Mouse (Mus musculus) heart, adult 11 months (tissue): ENCODE results near the gene Homer1.

ENCODE experiments used
- DNase-seq: peaks from one replicate; pipeline ENCODE4 v3.0.0; 2022

The Homer1 gene

DNA sequence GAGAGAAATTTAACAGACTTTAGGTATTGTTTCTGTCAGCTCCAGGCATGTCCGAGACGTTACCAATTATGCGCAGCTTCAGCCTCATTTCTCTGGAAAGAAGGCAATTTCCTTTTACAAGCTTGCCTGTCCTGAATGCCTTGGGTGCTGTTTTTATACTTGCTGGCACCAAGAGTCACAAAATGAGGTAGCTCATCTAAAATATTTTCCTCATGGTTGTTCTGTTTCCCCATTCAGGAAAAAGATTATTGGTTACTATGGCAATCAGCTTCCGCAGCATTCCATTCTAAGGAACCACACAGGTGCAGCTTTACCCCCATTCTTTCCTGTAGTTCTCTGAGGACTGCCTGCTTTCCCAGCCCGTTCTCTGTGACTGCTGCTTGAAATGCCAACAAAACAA lies at the start of gene Homer1:
TSS of gene Homer1 (plus strand) at position 320 of the 400 bp plus-strand sequence.
- DNase-seq: no peak

DNA sequence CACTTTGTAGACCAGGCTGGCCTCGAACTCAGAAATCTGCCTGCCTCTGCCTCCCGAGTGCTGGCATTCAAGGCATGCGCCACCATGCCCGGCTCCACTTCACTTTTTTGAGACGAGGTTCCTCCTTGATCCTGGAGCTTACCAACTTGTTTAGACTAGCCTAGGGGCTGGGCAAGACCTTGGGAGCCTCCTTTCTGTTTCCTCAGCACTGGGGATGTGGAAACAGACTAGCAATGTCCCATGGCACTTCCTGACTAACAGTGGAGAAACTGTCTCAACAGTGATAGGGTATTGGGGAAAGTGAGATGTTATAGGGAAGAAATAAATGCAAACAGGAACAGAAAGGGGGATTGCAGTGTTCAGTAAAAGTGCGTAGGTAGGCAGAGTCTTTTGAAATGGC lies 47.7 kb upstream of the Homer1 start:
- peak; percentile 79 for DNase-seq

DNA sequence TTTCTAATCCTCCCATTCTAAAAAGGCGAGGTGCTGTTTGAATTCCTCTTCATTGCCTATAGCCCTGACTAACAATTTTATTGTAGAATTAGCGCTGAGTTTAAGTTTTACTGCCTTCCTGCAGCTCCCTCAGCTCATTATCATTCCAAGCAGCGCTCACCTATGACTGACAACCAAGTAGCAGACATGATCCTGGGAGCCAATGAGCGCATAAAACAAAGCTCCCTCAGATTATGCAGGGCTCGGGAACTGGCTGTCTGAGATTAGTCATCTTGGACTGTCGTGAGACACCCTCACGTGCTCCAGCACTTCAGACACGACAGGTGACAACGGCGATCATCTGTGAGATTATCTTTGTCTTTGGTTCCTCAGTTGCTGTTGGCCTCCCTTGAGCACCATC lies 47.3 kb upstream of the Homer1 start:
- no peak for DNase-seq

DNA sequence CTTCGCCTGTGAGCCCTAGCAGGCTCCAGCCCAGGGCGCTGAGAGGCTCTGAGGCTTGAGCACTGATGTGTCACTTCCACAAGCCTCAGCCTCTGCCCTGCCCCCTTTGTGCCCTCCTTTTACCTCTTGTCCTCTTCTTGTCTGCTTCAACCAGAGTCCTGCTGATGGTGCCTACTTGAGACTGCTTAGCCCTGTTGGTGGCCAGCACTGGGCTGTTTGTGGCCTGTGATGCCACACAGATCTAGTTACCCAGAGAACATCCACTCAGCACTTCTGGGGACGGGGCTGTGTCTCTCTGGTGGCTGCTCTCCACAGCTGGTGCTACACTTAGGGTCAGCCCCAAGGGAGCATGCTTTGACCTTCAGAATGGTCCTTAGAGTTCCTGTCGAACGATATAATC lies 46.5 kb upstream of the Homer1 start:
- peak; percentile 61 for DNase-seq

DNA sequence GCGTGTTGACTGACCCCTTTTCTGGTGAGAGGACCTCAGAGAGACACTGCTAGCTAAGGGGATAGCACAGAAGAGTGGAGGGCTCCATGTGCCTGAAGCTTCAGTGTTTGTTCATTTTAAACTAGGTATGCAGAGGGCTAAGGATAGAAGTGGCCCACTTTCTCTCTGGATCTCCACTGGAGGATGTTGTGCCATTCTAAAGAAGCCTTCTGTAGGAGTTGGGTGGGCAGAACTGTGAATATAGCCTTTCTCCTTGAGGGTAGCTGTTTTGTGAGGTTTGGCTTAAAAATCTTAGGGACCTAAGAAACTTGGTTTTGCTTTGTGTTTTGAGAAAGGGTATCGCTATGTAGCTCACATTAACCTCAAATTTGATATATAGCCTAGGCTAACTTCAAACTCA lies 32.3 kb upstream of the Homer1 start:
- no peak for DNase-seq

DNA sequence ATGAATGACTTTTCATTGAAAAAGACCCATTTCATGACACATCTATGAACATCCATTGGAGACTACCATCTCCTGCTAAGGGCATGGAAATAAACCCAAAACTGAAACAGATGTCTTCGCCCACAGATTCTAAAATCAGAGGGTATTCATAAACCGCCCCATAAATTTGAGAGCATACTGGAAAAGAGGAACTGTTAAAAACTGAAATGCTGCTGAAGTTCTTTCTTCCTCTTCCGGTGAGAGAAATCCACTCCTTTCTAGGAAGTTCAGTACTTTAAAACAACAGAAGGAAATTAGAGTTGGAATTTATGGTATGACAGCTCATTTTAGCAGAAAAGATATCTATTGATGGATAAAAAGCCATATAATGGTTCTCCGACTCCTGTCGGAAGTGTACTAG lies 1.1 kb downstream of the Homer1 start:
- DNase-seq: no peak

DNA sequence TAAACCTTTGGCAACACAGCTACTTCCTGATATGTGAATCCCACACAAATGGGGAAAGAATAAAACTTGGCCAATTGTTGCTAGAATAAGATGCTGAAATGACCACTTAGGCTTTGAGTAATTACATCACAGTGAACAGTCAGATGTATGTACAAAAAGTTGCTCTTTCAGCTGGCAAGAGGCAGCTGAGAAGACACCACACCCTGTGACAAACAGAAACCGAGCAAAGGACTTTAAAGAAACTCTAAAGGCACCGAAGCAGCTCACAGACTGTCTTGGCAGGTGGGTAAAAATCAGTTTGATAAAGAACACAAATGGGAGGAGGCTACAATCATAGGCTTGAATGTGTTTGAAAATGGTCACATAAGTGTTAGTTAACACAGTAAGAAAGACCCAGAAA lies 1.6 kb downstream of the Homer1 start:
- DNase-seq: no peak

DNA sequence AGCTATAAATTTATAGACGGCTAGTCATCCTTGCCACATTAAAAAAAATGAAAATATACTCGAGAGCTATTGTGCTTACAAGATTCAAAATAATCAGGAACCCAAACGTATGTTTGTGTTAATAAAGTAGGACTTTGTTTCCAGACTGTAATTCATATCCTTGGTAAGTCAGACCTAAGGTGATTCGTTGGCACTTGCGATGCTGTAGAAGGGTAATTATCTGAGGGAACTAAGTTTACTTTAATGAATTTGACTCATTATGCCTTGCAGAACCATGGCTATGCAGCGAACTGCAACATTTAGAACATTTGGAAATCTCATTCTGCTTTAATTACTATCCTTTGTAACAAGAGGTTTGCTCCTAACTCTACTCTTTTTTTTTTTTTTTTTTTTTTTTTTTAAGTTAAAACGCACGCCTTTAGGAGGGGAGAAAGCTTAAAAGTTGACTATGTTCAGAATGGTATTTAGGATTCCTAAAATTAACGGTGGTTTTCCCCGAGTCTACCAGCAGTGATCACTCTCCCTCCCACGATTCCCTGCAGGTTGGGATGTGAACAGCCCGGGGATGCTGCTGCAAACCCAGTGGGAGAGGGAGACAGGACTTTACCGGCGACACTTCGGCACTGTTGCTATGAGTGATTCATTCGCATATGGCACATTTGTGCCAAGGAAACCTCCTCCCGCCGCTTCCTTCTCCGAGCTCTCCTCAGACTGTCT lies 3.6 kb downstream of the Homer1 start:
- DNase-seq: no peak

DNA sequence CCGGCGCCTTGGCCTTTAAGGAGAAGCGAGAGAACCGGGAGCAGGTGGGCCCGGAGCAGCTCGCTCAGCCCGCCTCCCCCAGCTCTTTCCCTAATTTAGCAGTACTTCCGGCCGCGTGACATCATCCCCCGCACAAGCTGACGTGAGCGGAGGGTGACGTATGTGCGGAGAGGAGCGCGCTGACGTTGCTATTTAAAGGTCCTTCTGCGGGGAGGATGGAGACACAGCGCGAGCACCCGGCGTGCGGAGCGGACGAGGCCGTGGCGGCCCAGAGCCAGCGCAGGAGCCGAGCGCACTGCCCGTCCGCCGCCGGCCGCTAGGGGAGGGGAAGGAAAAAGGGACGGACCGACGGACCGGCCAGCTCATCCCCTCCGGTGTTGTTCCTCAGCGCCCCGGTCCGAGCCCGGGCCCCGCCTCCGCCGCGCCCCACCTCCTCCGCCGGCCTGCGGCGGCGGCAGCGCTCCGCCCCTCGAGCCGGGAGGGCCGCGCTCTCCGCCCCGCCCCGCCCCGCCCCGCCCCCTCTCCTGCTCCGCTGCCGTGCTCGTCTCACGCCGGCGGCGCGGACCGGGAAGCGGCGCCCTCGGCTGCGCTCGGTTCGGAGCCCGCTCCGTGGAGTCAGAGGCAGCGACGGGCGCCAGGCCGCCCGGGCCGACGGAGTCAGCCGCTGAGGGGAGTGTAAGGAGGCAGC lies 4.3 kb downstream of the Homer1 start:
- DNase-seq: peak; percentile 100

DNA sequence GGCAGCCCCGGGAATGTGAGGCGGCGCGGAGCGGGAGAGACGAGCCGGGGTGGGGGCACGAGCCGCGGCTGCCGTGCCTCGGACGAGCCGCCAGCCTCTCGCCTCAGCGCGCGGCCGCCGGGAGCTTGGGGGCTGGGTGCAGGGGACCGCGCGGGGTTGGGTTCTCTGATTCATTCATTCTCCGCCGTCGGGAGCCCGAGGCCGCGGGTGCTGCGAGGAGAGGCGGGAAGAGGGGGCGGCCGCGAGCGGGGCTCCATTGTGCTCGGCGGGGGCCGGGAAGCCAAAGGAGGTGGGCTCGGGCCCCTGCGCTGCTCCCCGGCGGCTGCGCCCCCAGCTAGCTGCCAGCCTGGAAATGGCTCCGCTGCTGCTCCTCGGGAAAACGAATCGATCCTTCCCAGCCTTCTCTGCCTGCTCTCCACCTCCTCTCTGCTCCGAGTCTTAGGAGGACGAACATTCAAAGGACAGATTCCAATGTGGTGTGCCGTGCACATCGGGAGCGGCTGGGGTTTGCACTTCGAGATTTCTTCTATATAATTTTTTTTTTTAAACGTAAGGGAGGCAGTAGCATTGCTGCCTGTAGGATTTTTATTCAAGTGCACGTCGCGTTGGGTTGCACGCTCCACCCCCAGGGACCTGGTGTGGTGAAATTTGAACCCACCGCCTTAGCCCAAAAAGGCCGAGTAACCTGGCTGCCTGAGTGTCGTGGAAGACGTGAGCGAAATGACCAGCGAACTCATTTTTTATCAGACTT lies 5.0 kb downstream of the Homer1 start:
- DNase-seq: no peak

DNA sequence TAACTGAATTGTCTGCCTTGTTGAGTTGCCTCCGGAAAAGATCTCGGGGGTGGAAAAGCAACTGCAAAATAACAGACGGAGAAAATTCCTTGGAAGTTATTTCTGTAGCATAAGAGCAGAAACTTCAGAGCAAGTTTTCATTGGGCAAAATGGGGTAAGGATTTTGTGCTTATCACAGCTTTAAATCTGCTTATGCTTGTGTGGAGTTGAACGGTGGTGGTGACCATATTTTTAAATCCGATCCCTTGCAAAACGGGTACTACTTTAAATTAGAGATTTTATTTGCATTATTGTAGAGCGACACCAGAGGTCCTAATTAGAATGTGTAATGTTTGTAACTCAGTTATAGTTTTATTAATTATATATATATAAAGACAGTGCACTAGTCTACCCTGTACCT lies 5.7 kb downstream of the Homer1 start:
- no peak for DNase-seq

DNA sequence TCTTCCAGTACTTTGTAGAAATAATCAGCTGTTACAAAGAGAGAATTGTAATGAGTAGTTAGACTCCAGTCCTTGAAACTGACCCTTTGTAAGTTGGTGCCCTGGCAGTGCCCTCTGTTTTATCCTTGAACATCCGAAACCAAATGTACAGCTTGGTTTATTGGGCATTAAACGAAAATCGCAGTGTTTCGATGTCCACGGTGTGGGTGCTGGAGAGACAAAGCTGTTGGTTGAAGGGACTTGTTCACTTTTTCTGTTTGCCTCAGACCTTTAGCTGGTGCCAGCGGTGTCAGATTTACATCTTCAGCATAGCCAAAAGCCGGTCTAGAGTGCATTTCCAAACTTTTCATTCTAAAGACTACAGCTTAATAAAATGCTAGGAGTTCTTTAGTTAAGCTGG lies 6.2 kb downstream of the Homer1 start:
- no peak for DNase-seq

DNA sequence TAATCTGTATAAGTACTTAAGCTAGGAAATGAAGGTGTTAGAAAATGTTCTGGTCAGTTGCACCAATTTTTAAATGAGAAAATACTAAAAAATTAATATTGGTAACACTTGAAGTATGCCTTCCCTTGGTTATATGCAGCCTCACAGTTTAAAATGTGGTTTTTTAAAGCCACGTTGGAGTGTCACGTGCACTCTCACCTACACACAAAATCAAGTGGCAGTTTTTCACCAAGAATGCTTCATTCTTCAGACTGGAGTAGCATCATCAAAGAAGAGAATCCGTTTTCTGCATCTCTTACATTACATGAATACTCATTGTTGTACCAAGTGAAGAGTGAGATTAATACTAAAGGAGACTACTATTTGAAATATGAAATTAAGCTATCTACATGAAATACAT lies 7.1 kb downstream of the Homer1 start:
- DNase-seq: no peak

DNA sequence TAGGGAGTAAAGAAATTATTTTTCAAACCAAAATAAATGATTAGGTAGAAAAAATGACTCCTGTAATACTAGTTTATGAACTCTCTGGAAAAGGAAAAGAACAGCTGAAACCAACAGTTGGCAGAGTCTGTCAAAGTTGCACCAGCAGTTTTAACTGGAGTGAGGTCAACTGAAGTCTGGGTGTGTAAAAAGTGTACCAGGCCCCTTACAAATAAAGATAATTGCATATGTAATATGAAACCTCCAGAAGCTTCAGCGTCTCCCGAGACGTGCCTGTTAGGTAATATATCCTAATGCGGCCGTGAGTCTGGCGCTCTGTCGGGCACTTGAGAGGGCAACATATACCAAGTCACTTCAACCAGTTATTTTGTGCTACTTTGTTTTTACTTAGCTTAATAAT lies 8.3 kb downstream of the Homer1 start:
- DNase-seq: no peak

DNA sequence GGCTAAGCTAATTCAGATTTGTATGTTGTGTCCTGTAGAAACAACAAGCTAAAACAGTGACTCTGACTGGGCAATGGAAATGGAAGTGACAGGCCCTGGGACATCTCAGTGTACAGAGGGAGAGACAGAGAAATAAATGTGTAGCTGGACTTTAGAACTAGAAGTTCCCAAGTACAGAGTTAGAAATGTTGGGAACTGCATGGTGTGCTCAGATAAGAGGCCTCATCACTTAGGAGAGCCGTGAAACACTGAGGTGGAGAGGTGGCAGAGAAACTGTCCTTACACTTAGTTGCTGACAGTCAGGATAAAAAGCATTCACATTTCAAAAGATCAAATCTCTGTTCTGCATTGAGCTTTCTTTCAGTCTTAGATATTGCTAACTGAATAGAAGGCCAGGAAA lies 9.9 kb downstream of the Homer1 start:
- DNase-seq: no peak

DNA sequence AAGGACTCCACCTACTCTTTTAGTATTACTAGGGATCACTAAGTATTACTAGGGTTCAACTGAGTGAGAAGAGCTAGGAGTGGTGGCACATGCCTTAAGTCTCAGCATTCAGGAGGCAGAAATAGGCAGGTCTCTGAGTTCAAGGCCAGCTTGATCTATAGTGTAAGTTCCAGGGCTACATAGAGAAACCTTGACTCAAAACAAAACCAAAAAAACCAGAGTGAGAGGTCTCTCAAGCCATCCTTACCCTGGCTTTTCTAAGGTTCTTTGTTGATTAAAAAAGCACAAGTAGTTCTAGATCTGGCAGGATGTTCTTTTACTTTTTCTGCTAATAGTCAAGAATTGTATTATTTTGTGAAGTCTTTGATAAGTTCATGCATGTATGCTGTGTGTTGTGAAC lies 13.1 kb downstream of the Homer1 start:
- DNase-seq: no peak

DNA sequence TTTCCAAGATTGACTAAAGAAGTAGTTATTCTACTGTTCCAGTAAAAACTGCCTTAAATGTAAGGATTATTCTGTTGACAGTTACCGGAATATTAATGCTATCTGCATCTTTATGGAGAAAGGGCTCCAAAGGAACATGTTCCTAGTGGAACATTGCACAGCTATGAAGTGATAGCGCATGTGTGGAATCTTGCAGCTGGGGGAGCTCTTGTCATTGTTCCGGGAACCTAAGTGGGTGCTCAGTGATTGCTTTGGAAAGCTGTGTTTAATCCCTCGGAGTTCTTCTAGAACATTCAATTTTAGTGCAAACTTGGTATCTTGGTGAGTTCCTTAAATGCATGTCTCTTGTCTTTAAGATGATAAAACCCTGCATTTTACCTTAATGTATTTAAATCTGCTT lies 14.9 kb downstream of the Homer1 start:
- DNase-seq: no peak

DNA sequence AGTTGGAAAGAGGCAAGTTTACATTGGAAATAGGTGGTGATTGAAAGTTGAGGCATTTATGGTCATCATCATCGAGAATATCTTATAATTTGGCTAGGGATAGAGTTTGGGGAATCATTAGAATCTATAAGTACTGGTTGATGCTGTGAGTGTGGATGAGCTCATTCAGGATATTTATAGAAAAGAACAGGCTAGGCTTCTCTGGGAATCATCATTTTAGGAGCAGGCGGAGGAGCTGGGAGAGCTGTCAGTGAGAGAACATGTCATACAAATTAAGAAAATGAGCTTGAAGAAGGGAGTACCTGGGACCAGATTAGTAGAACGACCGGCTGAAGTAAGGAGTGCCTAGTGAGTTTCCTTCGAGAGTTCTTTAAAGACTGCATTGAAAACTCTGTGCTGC lies 20.7 kb downstream of the Homer1 start:
- no peak for DNase-seq

DNA sequence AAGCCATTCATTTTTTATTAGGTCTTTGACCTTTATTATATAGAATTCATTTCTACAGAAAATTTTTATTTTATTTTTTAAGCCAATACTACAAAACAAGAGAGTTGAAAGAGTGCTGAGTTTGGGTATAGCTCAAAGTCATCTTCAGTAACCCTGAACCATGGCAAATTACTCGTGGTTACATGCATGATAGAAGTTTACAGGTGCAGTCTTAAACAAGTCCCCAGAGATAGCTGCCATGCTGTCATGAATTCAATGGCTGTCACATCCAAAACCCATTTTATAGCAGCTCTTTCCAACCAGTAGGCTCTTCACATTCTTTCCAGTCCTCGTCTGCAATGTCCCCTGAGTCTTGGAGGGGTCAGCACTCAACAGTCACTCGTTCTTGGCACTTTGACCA lies 26.9 kb downstream of the Homer1 start:
- no peak for DNase-seq

DNA sequence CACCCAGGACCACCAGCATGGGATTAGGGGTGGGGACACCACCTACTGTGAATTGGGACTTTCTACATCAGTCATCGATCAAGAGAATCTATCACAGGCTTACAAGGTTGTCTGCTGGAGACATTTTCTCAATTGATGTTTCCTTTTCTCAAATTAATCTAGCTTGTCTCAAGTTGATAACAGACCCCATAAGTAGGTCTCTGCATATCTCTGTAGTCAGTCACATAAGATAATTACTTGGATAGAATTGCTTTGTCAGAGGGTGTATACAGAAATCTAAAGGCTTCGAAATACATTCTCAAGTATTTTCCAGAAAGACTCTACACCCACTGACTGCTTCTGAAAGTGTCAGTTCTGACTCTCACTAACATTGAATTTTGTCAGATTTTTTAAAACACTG lies 32.3 kb downstream of the Homer1 start:
- DNase-seq: no peak

DNA sequence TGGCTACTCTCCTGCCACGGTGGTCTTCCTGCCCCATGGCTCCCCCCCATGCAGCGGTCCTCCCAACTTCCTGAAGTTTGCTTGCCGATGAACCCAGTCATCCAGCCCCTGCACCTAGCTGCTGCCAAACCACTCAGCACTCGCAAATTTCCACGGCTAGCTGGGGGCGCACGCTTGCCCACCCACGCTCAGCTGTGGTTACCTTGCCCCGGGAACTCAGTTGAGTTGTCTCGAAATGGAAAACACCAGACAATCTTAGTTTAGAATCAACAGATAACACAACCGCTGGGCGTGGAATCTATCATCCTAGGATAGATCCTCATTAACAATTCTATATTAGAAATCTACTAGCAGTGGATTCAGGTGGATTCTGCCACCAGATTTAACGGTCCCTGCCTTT lies 33.1 kb downstream of the Homer1 start:
- DNase-seq: peak; percentile 86

DNA sequence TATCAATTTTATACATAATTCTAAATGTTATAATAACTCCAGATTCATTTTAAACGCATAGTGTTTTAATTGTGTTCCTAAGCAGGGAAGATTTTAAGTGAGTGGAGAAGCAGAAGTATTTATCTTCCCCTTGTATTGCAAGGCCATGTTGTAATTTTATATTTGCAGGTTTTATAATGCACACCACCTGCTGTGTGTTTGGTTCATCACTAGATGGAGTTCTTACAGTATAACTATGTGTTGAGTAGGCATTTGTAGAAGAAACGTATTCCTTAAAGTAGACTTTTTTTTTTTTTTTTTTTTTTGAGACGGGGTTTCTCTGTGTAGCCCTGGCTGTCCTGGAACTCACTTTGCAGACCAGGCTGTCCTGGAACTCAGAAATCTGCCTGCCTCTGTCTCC lies 35.9 kb downstream of the Homer1 start:
- DNase-seq: no peak

DNA sequence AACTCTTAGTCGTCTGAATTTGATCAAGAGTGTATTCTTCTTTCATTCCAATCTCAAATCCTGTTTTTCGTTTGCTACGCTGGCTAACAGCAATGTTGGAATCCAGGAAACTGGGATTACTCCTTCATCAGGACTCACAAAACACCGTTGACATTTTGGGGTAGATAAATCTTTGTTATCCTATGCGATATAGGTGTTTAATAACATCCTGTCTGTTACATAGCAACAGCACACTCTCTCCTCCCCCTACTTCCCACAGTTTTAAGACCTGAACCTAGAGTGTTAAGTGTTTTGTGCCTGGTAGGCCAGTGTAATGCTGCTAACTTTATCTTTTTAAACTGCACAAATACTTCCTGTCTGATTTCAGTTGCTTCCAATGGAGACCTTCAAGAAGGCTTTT lies 39.0 kb downstream of the Homer1 start:
- DNase-seq: no peak

DNA sequence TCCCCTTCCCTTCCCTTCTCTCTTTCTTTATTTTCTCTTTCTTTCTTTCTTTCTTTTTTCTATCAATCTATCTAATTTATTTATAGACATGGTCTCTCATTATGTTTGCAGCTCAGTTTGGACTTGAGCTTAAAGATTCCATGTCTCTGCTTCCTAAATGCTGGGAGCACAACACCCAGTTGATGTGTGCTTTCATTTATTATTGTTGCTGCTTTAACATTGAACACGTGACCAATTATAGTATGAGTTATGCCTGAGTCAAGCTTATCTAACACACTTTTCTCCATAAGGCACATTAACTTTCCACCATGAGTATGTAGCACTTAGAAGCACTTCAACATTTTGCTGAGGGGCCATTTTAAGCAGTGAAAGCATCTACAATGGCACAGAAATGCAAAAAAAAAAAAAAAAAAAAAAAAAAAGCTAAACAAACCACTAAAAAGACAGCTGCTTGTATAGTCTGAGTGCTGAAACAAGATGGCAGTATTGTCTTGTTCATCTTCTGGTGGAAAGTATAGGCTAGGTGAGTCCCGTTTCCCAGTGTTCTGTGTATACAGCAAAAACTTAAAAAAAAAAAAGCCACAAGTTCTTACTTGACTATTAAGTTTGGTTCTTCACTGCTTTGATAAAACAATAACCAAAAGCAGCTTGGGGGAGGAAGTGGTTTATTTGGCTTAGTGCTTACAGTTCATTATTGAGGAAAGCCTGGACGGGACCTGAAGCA lies 41.3 kb downstream of the Homer1 start:
- no peak for DNase-seq
